Comparison of ENCODE assay signal across 10 mouse cellular contexts in genomic region chr11:18747871-18748461, GRCm38 (mm10).
DNase-seq lines count a peak whose midpoint lies in the region; ATAC-seq lines count a peak whose summit lies in the region.
"Had no signal": no experiment of that assay in that cellular context is flagged by ENCODE, and none has a peak within 500 bp of the region (broad histone marks: within the 10 kb centered on the region; RNA-seq: fewer than 3 reads in every experiment).

No protein-coding gene starts in this region.

- no peak for ATAC-seq in hindbrain, embryonic 16.5 days
- peak; percentile 18; the same call in 1 of the 2 replicates for ATAC-seq in neural tube, embryonic 14.5 days (ENCODE audit: low read depth)

- H3K36me3 ChIP-seq in hindbrain, embryonic 16.5 days (ENCODE audit: control insufficient read depth, insufficient read depth, low read length) = no peaks in the 10 kb centered on the region
- H3K36me3 ChIP-seq in neural tube, embryonic 14.5 days (ENCODE audit: control insufficient read depth, insufficient read depth, low read length) = no peaks in the 10 kb centered on the region

- H3K9me3 ChIP-seq in hindbrain, embryonic 16.5 days (ENCODE audit: control insufficient read depth, low read length) = no peaks in the 10 kb centered on the region
- no peaks in the 10 kb centered on the region for H3K9me3 ChIP-seq in neural tube, embryonic 14.5 days (ENCODE audit: control insufficient read depth, low read length)

- peak overlapping the region; percentile 81 for H3K27ac ChIP-seq in hindbrain, embryonic 16.5 days (ENCODE audit: low read depth, low read length)
- H3K27ac ChIP-seq in neural tube, embryonic 14.5 days (ENCODE audit: low read depth, low read length) = peak overlapping the region; percentile 82

- 19% methylated on average over 7 of the region's 7 CpGs for whole genome bisulfite sequencing in hindbrain, embryonic 16.5 days
- 12% methylated on average over 7 of the region's 7 CpGs for WGBS in neural tube, embryonic 14.5 days

- H3K9ac ChIP-seq in hindbrain, embryonic 16.5 days (ENCODE audit: low read depth, low read length) = peak overlapping the region; percentile 40
- H3K9ac ChIP-seq in neural tube, embryonic 14.5 days (replicated peaks; ENCODE audit: low read depth, low read length) = no peak overlapping the region

- peak overlapping the region; percentile 15; the same call in 1 of the 2 replicates for H3K4me2 ChIP-seq in hindbrain, embryonic 16.5 days (ENCODE audit: low read length)
- peak overlapping the region; percentile 1; the same call in 1 of the 2 replicates for H3K4me2 ChIP-seq in neural tube, embryonic 14.5 days (ENCODE audit: low read depth, low read length)

- peaks cover 17% of the 10 kb centered on the region for H3K4me1 ChIP-seq in hindbrain, embryonic 16.5 days (ENCODE audit: control insufficient read depth, insufficient read depth, low read depth, low read length)
- peaks cover 47% of the 10 kb centered on the region for H3K4me1 ChIP-seq in neural tube, embryonic 14.5 days (ENCODE audit: control insufficient read depth, insufficient read depth, low read length)

- peak; percentile 49 to 69 for DNase-seq in cerebellum, postnatal 10 days
- no peak for DNase-seq in cerebellum, adult 9-11 months
- peak; percentile 91 for DNase-seq in embryo, embryonic 9.5 days (ENCODE audit: extremely low spot score)
- DNase-seq in urinary bladder, postnatal 14 days (ENCODE audit: low spot score) = no peak
- DNase-seq in adrenal gland, postnatal 4 days (ENCODE audit: low spot score in 2 of 2) = no peak
- no peak for DNase-seq in gastrocnemius, postnatal 4 days (ENCODE audit: low spot score in 2 of 2)
- DNase-seq: layer of hippocampus, adult 9-11 months; thymus, adult 2 months had no signal

- no peaks in the 10 kb centered on the region for H3K27me3 ChIP-seq in hindbrain, embryonic 16.5 days (replicated peaks; ENCODE audit: control insufficient read depth, insufficient read depth, low read length)
- H3K27me3 ChIP-seq in neural tube, embryonic 14.5 days (ENCODE audit: control insufficient read depth, insufficient read depth, low read length) = no peaks in the 10 kb centered on the region

- H3K4me3 ChIP-seq in hindbrain, embryonic 16.5 days (ENCODE audit: low read length) = no peak overlapping the region
- H3K4me3 ChIP-seq in neural tube, embryonic 14.5 days (ENCODE audit: low read depth, low read length) = no peak overlapping the region

Comparison
In these comparisons a context has a peak if more than half of its experiments do, and no peak if none do; other contexts are left out.
1. DNase-seq: peak in cerebellum, postnatal 10 days (2 of 2) and embryo, embryonic 9.5 days (single experiment); none in cerebellum, adult 9-11 months (single experiment), urinary bladder, postnatal 14 days (single experiment), adrenal gland, postnatal 4 days (0 of 2) and gastrocnemius, postnatal 4 days (0 of 2).